Mouse (Mus musculus) brain, embryonic 14.5 days (tissue): ENCODE data around the gene Apaf1.

Experiments
- CTCF ChIP-seq: fragments of 200-500 bp; IDR thresholded peaks from 2 replicates; pipeline ENCODE4 v1.5.1; 2012; ENCODE audit warnings: inconsistent platforms, mild to moderate bottlenecking, moderate library complexity, borderline replicate concordance; ENCODE audit not compliant: insufficient read depth, insufficient read length; ENCODE audit errors: extremely low read depth
- POLR2A ChIP-seq: fragments of 200-500 bp; IDR thresholded peaks from 2 replicates; pipeline ENCODE4 v1.6.1; 2012; ENCODE audit warnings: mild to moderate bottlenecking, inconsistent platforms, borderline replicate concordance; ENCODE audit not compliant: poor library complexity, insufficient read depth, insufficient read length, severe bottlenecking; ENCODE audit errors: extremely low read depth

DNA sequence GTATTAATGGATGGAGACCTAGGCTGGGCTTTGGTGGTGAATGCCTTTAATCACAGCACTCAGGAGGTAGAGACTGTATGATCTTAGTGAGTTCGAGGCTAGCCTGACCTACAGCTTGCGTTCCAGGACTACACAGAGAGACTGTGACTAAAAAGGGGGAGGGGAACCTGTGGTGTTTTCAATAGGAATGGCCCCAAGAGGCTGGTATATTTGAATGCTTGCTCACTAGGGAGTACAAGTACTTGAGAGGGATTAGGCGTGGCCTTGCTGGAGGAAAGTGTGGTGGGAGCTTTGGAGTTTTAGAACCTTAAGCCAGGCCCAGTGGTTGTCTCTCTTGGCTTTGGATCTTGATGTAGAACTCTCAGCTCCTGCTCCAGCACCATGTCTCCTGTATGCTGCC lies 48.2 kb upstream of the Apaf1 start:
- TF ChIP-seq CTCF, result no peak
- no peak for TF ChIP-seq POLR2A
